Mouse (Mus musculus) neural tube, embryonic 15.5 days (tissue): ENCODE data around the gene Nlrp4a. TPM values are rescaled to one million over a fixed set of nuclear protein-coding genes. Genes with fewer than 3 reads are reported as not detected.
"Not testable (repeated sequence)": the region's sequence is repeated elsewhere in the genome, so short reads cannot be mapped to it uniquely, and the experiment has no call there.

Experiments
- ATAC-seq: fragments of 200-750 bp; cut with Nextera tagmentation; 2 replicates; pipeline ENCODE4 v1.8.0; 2017; ENCODE audit warnings: mild to moderate bottlenecking, moderate TSS enrichment, moderate library complexity; ENCODE audit not compliant: low FRiP score
- H3K27ac ChIP-seq: fragments of 300-500 bp; sonication (generic); replicated peaks from 2 replicates; pipeline ENCODE4 v1.5.1; 2015; ENCODE audit warnings: mild to moderate bottlenecking, inconsistent platforms
- H3K27me3 ChIP-seq: fragments of 300-500 bp; sonication (generic); replicated peaks from 2 replicates; pipeline ENCODE4 v1.6.1; 2015; ENCODE audit warnings: inconsistent platforms
- H3K36me3 ChIP-seq: fragments of 300-500 bp; sonication (generic); 2 replicates; pipeline ENCODE4 v1.6.1; 2015; ENCODE audit warnings: inconsistent platforms
- H3K4me1 ChIP-seq: fragments of 300-500 bp; sonication (generic); 2 replicates; pipeline ENCODE4 v1.6.1; 2015; ENCODE audit warnings: inconsistent platforms
- H3K4me2 ChIP-seq: fragments of 300-500 bp; sonication (generic); 2 replicates; pipeline ENCODE4 v1.6.1; 2015; ENCODE audit warnings: inconsistent platforms, mild to moderate bottlenecking, moderate library complexity
- H3K4me3 ChIP-seq: fragments of 300-500 bp; sonication (generic); replicated peaks from 2 replicates; pipeline ENCODE4 v1.5.1; 2015; ENCODE audit warnings: mild to moderate bottlenecking, inconsistent platforms
- H3K9ac ChIP-seq: fragments of 300-500 bp; sonication (generic); replicated peaks from 2 replicates; pipeline ENCODE4 v1.6.1; 2015; ENCODE audit warnings: mild to moderate bottlenecking, inconsistent platforms
- H3K9me3 ChIP-seq: fragments of 300-500 bp; sonication (generic); replicated peaks from 2 replicates; pipeline ENCODE4 v1.6.1; 2016; ENCODE audit warnings: inconsistent platforms
- WGBS: fragments of 180-500 bp; shearing (Covaris S2); methylation state at CpG from one replicate; pipeline ENCODE4 v1.1.7; 2015; ENCODE audit warnings: mixed read lengths; 5-methylcytosine and 5-hydroxymethylcytosine counted together
- polyA plus RNA-seq: library from polyadenylated mRNA; unstranded; fragments of >200 nt; fragmentation: Nextera tagmentation; extraction: Ambion mirVana; gene quantifications from 2 replicates; pipeline ENCODE4 v1.2.1, GENCODE M21; 2015

The Nlrp4a gene
- polyA plus RNA-seq: not detected in 2 replicates

GRCm38 (mm10) chr7:26434813-26435212 is at the start of gene Nlrp4a:
Nlrp4a (plus strand) TSS chr7:26435113.
- WGBS: 87% methylated on average over 5 of the region's 5 CpGs
- no peak within 1 kb of the TSS for H3K4me3 ChIP-seq
- no peaks in the 10 kb centered on the region for H3K9me3 ChIP-seq
- no peak within 1 kb of the TSS for H3K4me2 ChIP-seq
- no peak within 1 kb of the TSS for H3K27ac ChIP-seq
- H3K27me3 ChIP-seq: no peaks in the 10 kb centered on the region
- H3K36me3 ChIP-seq: no peaks in the 10 kb centered on the region
- H3K4me1 ChIP-seq: no peaks in the 10 kb centered on the region
- ATAC-seq: no peak
- H3K9ac ChIP-seq: no peak within 1 kb of the TSS

- H3K9me3 ChIP-seq: not testable (repeated sequence)
These were observed 48.2 kb upstream of the Nlrp4a start for GRCm38 (mm10) chr7:26386691-26387090.

GRCm38 (mm10) chr7:26391137-26391536 is 43.8 kb upstream of the Nlrp4a start:
- ATAC-seq: not testable (repeated sequence)

More at GRCm38 (mm10) chr7:26386691-26387090, 48.2 kb upstream of the Nlrp4a start:
- H3K4me3 ChIP-seq, ATAC-seq, H3K27me3 ChIP-seq, H3K27ac ChIP-seq, H3K4me1 ChIP-seq, H3K4me2 ChIP-seq, H3K36me3 ChIP-seq, H3K9ac ChIP-seq: not testable (repeated sequence)
- WGBS: 90% methylated on average over 5 of the region's 5 CpGs

GRCm38 (mm10) chr7:26391811-26392210 is 43.1 kb upstream of the Nlrp4a start:
- not testable (repeated sequence) for H3K4me2 ChIP-seq, H3K4me1 ChIP-seq, H3K27me3 ChIP-seq, H3K36me3 ChIP-seq, H3K4me3 ChIP-seq, ATAC-seq, H3K27ac ChIP-seq, H3K9me3 ChIP-seq, H3K9ac ChIP-seq
- WGBS: 93% methylated on average over 6 of the region's 6 CpGs

More at GRCm38 (mm10) chr7:26391137-26391536, 43.8 kb upstream of the Nlrp4a start:
- not testable (repeated sequence) for H3K4me2 ChIP-seq, H3K9me3 ChIP-seq, H3K36me3 ChIP-seq, H3K27me3 ChIP-seq, H3K9ac ChIP-seq, H3K27ac ChIP-seq, H3K4me3 ChIP-seq, H3K4me1 ChIP-seq
- WGBS: 86% methylated on average over 2 of the region's 2 CpGs

- ATAC-seq, H3K27me3 ChIP-seq, H3K36me3 ChIP-seq, H3K4me1 ChIP-seq, H3K9ac ChIP-seq, H3K9me3 ChIP-seq, H3K4me2 ChIP-seq, H3K27ac ChIP-seq, H3K4me3 ChIP-seq: not testable (repeated sequence)
- 69% methylated on average over 2 of the region's 2 CpGs for WGBS
These were observed 31.3 kb upstream of the Nlrp4a start, which contains the start of gene Nlrp9c for GRCm38 (mm10) chr7:26403600-26403999. Nlrp9c (minus strand) TSS chr7:26403700.

GRCm38 (mm10) chr7:26476690-26477089 is 41.8 kb downstream of the Nlrp4a start:
- Histone ChIP-seq H3K9ac (no peak overlapping the region), H3K4me2 (no peak overlapping the region), H3K27ac (no peak overlapping the region), H3K4me1 (no peaks in the 10 kb centered on the region), H3K9me3 (peaks cover 17% of the 10 kb centered on the region), H3K27me3 (no peaks in the 10 kb centered on the region), H3K36me3 (no peaks in the 10 kb centered on the region), H3K4me3 (no peak overlapping the region)
- ATAC-seq: no peak

- H3K4me1 ChIP-seq, H3K9me3 ChIP-seq, H3K9ac ChIP-seq, H3K4me2 ChIP-seq, H3K36me3 ChIP-seq, ATAC-seq, H3K27me3 ChIP-seq, H3K27ac ChIP-seq, H3K4me3 ChIP-seq: not testable (repeated sequence)
- 84% methylated on average over 18 of the region's 18 CpGs for WGBS
These were observed 54.6 kb downstream of the Nlrp4a start for GRCm38 (mm10) chr7:26489514-26489913.

Other genes with a start within 250 kb of the Nlrp4a start
- not detected in 2 replicates for gene Vmn1r184, start 174.8 kb upstream of the Nlrp4a start, polyA plus RNA-seq
- gene Cyp2a4, start 127.9 kb upstream of the Nlrp4a start, polyA plus RNA-seq: not detected in 2 replicates
- gene Nlrp9c, start 31.4 kb upstream of the Nlrp4a start, polyA plus RNA-seq: not detected in 2 replicates
- gene Nlrp9a, start 99.9 kb downstream of the Nlrp4a start, polyA plus RNA-seq: not detected in 2 replicates
- gene Vmn1r185, start 183.4 kb downstream of the Nlrp4a start, polyA plus RNA-seq: not detected in 2 replicates